In genomic region chr16:23980991-23981720, GRCm38 (mm10) we compare ENCODE assay signal across 8 mouse cellular contexts. TPM values are rescaled to one million over a fixed set of nuclear protein-coding genes. Genes with fewer than 3 reads are reported as not detected.
DNase-seq lines count a peak whose midpoint lies in the region; TF ChIP-seq lines count a peak whose summit lies in the region.
"Had no signal": no experiment of that assay in that cellular context is flagged by ENCODE, and none has a peak within 500 bp of the region (broad histone marks: within the 10 kb centered on the region; RNA-seq: fewer than 3 reads in every experiment).

No protein-coding gene starts in this region.

- peak overlapping the region; percentile 32 for H3K4me3 ChIP-seq in cerebellum, adult 2 months (replicated peaks; ENCODE audit: insufficient read depth, low read depth, low read length)
- peak overlapping the region; percentile 10; the same call in 1 of the 2 replicates for H3K4me3 ChIP-seq in macrophage (ENCODE audit: inconsistent target)

- peaks cover 71% of the 10 kb centered on the region for H3K79me2 ChIP-seq in macrophage (ENCODE audit: inconsistent target)

- TF ChIP-seq POLR2A in cerebellum, adult 2 months (IDR thresholded peaks at IDR 0.05; ENCODE audit: borderline replicate concordance, insufficient read depth, low read length): no peak

- intact Hi-C loops in gastrocnemius, postnatal 36 days (cut with DNase I): loop anchor here (5.0 kb wide), 2 partner anchors 586 to 1281 kb away; no protein-coding TSS in a partner anchor

- peaks cover 9% of the 10 kb centered on the region; the same call in 1 of the 2 replicates for H3K36me3 ChIP-seq in macrophage (ENCODE audit: inconsistent target)

- TF ChIP-seq CTCF in cerebellum, adult 2 months (IDR thresholded peaks at IDR 0.05; ENCODE audit: borderline replicate concordance, insufficient read depth, low read depth, low read length): no peak

- H3K27me3 ChIP-seq in cerebellum, adult 2 months (ENCODE audit: control insufficient read depth, insufficient read depth, low read length): no peaks in the 10 kb centered on the region

- peak; percentile 67 for DNase-seq in adrenal gland, postnatal 10 days
- DNase-seq in cerebellum, adult 2 months: peak; percentile 44 to 46
- peak; percentile 26 for DNase-seq in heart, adult 8-10 months (ENCODE audit: low spot score)
- DNase-seq in kidney, adult 9 months: peak; percentile 57
- DNase-seq in gastrocnemius, postnatal 36 days: no peak
- no peak for DNase-seq in layer of hippocampus, postnatal 10 days (ENCODE audit: low spot score in 2 of 2)

- H3K4me1 ChIP-seq in cerebellum, adult 2 months (ENCODE audit: control insufficient read depth, insufficient read depth, low read length): peaks cover 25% of the 10 kb centered on the region

- H3K27ac ChIP-seq in cerebellum, adult 2 months (ENCODE audit: insufficient read depth, low read length): no peak overlapping the region
- peak overlapping the region; percentile 37 for H3K27ac ChIP-seq in macrophage

- 26% methylated on average over 32 of the region's 32 CpGs for WGBS in cerebellum, adult 2 months
- WGBS in macrophage (ENCODE audit: missing documents): 11% methylated on average over 32 of the region's 32 CpGs

RNA-seq across cellular contexts. Expression of gene Gm37419, which starts 7.1 kb away (rescaled TPM):
- total RNA-seq in adrenal gland, postnatal 10 days (2021): not detected
- polyA plus RNA-seq in cerebellum, adult 2 months (2012; rRNA removed): not detected in 2 replicates
- not detected for total RNA-seq in heart, adult 8-10 months (2022)
- not detected for total RNA-seq in macrophage (2018; cell fraction: chromatin; rRNA removed)
- not detected for total RNA-seq in macrophage (2018; cell fraction: cytosol; rRNA removed)
- total RNA-seq in macrophage (2018; cell fraction: nucleus; rRNA removed): not detected
- not detected in 3 replicates for polyA plus RNA-seq in macrophage (2018)
- total RNA-seq in gastrocnemius, postnatal 36 days (2021): not detected
- total RNA-seq in layer of hippocampus, postnatal 10 days (2021): not detected
- polyA plus RNA-seq: spleen, adult 2 months had no signal

RNA-seq across cellular contexts. Expression of gene Bcl6, which starts 7.5 kb away (rescaled TPM):
- 10 to 100 TPM; 46.6 to 53.6 TPM for total RNA-seq in adrenal gland, postnatal 10 days (2021)
- polyA plus RNA-seq in cerebellum, adult 2 months (2012; rRNA removed): 30.8 and 41.3 TPM in 2 replicates
- 10 to 100 TPM; 11.6 to 17.5 (median 14.8) TPM for total RNA-seq in heart, adult 8-10 months (2022)
- 100 to 1,000 TPM in 6 of 26 experiments, 10 to 100 TPM in 20; 33.1 to 151 (median 74.7) TPM for total RNA-seq in macrophage (2018; cell fraction: chromatin; rRNA removed)
- total RNA-seq in macrophage (2018; cell fraction: cytosol; rRNA removed): 10 to 100 TPM; 21.2 to 66.1 (median 30.9) TPM
- total RNA-seq in macrophage (2018; cell fraction: nucleus; rRNA removed): 100 to 1,000 TPM in 8 of 26 experiments, 10 to 100 TPM in 18; 32.3 to 131 (median 80.4) TPM
- 17.7 to 34.4 TPM (median 23.6 TPM) in 3 replicates for polyA plus RNA-seq in macrophage (2018)
- total RNA-seq in gastrocnemius, postnatal 36 days (2021): 10 to 100 TPM; 40.7 to 68.1 TPM
- 10 to 100 TPM; 31.9 to 36.6 TPM for total RNA-seq in layer of hippocampus, postnatal 10 days (2021)

RNA-seq across cellular contexts. Expression of gene Rtp2, which starts 49.0 kb away (rescaled TPM):
- not detected for total RNA-seq in adrenal gland, postnatal 10 days (2021)
- polyA plus RNA-seq in cerebellum, adult 2 months (2012; rRNA removed): not detected in 2 replicates
- total RNA-seq in heart, adult 8-10 months (2022): not detected
- not detected for total RNA-seq in macrophage (2018; cell fraction: chromatin; rRNA removed)
- total RNA-seq in macrophage (2018; cell fraction: cytosol; rRNA removed): not detected
- not detected for total RNA-seq in macrophage (2018; cell fraction: nucleus; rRNA removed)
- not detected in 3 replicates for polyA plus RNA-seq in macrophage (2018)
- total RNA-seq in gastrocnemius, postnatal 36 days (2021): not detected
- 1 to 10 TPM in 1 of 2 experiments, under 1 TPM in 1; 0.82 to 1.1 TPM for total RNA-seq in layer of hippocampus, postnatal 10 days (2021)
- polyA plus RNA-seq: spleen, adult 2 months had no signal

Comparison
In these comparisons a context has a peak if more than half of its experiments do, and no peak if none do; other contexts are left out.
1. DNase-seq: peak in adrenal gland, postnatal 10 days (single experiment), cerebellum, adult 2 months (2 of 2), heart, adult 8-10 months (single experiment) and kidney, adult 9 months (single experiment); none in gastrocnemius, postnatal 36 days (0 of 2) and layer of hippocampus, postnatal 10 days (0 of 2).